Mouse (Mus musculus): ENCODE measurements around the gene Kras.

Kras gene

GRCm38 (mm10) chr6:145249291-145250184 lies 501 bp downstream of the Kras start:
- DNase-seq (ENCODE audit: low read depth, low spot score): peak; percentile 44

DNA sequence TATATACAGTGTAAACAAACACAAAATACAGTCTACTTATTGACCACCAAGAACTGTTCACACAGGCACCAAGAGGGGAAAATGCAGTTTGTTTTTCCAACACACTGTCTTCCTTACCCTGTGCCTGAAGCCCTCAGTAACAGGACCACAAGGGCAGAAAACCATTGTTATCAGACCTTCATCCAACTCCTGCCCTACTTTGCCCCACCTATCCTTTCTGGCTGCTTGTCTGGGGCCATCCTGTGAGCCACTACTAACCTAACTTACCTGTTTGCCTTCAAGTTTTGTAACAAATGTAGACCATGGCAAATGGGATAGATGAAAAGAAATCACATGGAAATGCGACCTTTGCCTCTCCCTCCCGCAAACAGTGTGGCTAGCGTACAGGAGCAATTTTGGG lies 2.2 kb downstream of the Kras start:
- DNase-seq (ENCODE audit: low read depth, low spot score): no peak

DNA sequence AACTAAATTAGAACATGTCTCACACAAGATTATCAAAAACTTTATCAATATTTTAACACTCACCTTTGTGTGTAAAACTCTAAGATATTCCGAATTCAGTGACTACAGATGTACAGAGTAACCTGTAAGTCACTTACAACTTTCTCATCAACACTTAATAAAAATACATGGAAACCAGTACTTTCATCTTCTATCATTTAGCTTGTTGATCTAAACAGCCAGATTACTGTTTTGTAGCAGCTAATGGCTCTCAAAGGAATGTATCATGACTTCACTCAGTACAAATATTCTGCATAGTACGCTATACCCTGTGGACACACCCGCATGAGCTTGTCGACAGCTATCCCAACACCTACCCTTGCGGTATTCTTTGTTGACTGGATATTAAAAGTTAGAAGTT lies 3.2 kb downstream of the Kras start:
- no peak for DNase-seq (ENCODE audit: low read depth, low spot score)

GRCm38 (mm10) chr6:145242521-145242920 lies 7.5 kb downstream of the Kras start:
- DNase-seq (ENCODE audit: low read depth, low spot score): no peak

GRCm38 (mm10) chr6:145240285-145240684 lies 9.8 kb downstream of the Kras start:
- no peak for DNase-seq (ENCODE audit: low read depth, low spot score)

DNA sequence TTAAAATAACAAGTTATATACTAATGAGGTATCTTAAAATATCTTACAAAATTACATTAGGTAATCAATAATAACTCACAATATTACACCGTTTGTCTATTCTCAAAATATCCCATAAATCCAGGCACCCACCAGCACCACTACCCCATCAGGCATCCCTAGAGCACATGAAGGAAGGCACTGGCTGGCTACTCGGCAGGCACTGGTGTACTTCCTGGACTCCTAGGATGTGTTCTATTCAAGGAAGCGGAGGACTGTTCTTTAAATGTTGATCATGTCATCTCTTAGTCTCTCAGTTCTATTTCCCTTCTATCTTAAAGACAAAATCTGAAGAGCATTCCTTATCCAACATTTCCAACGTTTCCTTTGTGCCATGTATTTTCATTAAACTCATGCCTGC lies 12.9 kb downstream of the Kras start:
- DNase-seq (ENCODE audit: low read depth, low spot score): no peak

GRCm38 (mm10) chr6:145235367-145235766 lies 14.7 kb downstream of the Kras start:
- no peak for DNase-seq (ENCODE audit: low read depth, low spot score)

- DNase-seq (ENCODE audit: low read depth, low spot score): no peak
Observed at GRCm38 (mm10) chr6:145234391-145234790, 15.6 kb downstream of the Kras start.

DNA sequence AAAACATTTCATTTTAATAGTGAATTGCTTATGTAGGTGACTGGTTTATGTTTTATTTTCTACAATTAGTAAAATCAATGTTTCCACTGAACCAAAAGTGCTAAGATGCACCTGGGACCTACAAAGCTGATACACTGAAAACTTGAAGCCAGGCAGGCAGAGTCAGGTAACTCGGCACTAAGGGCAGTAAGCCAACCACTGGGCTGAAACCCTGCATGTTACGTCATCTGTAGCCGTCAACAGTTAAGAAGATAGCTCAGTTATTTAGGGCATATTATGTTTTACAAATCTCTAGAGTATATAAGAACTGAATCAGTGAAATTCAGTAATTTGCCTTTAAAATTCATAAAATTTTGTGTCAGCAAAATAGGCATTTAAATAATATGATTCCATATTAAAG lies 23.7 kb downstream of the Kras start:
- DNase-seq (ENCODE audit: low read depth, low spot score): no peak

DNA sequence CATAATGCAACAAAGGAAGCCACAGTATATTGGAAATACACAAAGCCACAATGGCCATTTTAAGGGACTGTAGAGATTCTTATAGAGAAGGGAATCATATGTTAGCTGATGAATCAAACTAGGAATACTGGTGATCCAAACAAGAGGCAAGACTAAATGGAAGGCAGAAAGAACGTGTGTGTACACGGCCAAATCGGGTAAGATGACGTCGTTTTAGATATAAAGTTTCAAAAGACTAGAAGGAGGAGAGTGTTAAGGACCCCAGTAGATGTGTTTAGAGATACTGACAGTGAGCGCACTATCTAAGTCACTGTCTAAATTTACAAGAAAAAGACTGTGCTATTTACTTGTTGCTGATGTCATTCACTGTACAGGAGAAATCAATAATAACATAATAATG lies 25.8 kb downstream of the Kras start:
- DNase-seq (ENCODE audit: low read depth, low spot score): no peak

DNA sequence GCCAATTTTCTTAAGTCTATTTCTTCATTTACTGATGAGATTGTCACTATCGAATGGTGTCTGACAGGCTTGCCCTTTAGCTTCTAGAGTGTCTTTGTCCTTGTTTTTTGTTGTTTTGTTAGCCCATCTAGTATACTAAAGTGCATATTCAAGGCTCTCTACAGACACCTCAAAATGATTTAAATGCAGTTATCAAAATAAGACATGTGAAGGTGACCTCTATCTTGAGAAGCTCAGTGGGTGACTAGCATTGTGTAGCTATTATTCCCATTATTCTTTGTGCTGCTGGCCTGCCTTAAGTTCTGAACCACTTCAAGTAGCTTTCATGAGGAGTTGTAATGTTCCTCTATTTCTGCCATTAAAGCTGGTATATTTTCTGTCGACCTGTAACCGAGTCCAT lies 34.2 kb downstream of the Kras start:
- DNase-seq (ENCODE audit: low read depth, low spot score): no peak

- DNase-seq (ENCODE audit: low read depth, low spot score): no peak
Observed at GRCm38 (mm10) chr6:145213916-145214315, 36.1 kb downstream of the Kras start.

DNA sequence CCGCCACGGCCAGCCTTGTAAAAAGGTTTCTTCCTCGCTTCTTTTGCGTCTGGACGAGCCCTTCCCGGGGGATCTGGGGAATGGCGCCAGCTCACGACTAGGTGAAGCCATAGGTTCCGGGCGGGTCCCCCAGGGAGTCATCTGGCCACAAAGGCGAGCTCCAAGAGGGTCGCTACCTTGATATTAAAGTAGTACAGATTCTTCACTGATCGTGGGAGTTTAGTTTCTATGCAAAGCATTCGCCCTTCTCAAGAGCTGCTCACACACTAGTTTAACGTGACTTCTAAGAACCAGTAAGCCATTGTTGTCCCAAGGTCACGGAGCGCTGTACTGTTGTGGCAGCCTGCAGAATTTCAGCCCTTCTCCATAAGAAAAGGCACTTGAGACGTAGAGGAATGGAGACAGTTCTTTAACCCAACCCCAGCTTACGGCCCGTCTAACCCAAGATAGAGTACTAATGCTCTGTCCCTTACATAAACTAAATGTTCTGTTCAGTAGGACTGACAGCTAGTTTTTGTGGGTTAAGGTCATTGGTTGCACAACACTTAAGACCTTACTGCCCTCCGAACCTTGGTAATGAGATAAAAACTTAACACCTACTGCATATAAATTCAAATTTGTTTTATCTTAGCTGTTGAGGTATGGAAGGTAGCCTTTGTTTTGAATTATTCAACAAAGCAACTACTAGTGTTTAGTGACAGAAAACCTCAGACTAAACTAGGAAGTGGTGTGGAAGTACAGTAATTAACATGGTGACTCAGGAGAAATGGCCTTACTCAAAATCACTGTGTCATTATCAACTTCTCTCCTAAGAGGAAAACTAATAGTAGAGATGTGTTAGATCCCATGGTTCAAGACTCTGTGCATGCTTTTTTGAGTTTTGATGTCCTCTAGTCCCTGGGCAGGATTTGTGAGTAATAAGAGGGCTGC lies 38.4 kb downstream of the Kras start:
- peak; percentile 25 for DNase-seq (ENCODE audit: low read depth, low spot score)

DNA sequence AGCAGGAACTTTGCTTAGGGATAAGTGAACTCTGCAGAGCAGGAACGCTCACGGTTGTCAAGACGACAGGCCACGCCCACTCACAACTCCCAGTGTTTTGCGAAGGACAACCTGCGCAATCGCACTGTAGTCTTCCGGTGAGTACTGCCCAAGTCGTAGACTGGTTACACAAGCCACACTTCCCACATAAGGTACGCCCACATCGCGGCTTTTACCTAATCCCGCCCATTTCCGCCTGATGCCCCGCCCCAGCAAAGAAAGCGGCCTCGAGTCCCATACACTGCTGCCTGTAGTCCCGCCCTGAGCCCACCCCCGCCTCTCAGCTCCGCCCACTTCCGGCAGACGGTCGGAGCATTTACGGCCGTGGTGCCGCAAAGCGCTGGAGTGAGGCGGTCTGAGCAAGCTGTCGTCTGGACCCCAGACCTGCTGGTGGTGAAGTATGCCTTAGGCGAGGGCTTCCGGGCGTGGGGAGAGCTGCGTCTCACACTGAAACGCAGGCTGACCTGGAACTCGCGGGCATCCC lies 39.2 kb downstream of the Kras start, which contains the start of the genes Casc1 and Etfrf1:
Gene Casc1, minus strand, starts transcription at position 190 of the 523 bp plus-strand sequence.
Gene Etfrf1, plus strand, starts transcription at position 319 of the 523 bp plus-strand sequence.
- peak; percentile 98 for DNase-seq (ENCODE audit: low read depth, low spot score)

DNA sequence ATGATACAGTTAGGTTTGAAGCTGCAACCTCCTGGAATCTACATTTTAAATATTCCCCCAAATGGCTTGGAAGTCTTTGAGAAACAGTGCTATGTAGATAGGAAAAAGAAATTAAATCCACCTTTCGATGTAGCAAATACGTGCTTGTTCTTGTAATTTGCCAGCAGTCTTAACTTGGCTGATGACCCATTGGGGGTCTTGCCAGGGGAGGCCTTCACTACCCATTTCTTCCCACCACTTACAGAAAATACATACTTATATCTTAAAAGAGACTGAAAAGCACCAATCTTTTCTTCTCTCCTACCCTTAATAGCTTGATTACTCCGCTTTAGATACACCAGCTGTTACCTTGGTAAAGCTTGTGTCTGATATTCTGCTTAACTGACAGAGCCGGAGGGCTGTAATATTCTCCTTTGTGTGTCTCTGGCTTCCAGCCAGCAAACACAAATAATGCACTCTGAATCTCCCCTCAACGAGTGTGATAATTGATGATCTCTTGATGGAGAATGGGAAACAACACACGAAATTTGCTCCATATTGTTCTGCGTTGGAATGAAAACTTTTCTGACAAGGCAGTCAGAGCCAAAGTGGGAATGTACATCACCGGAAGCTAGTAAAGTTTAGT lies 39.9 kb downstream of the Kras start:
- peak; percentile 3 for DNase-seq (ENCODE audit: low read depth, low spot score)

GRCm38 (mm10) chr6:145205142-145205541 lies 44.9 kb downstream of the Kras start:
- DNase-seq (ENCODE audit: low read depth, low spot score): no peak

DNA sequence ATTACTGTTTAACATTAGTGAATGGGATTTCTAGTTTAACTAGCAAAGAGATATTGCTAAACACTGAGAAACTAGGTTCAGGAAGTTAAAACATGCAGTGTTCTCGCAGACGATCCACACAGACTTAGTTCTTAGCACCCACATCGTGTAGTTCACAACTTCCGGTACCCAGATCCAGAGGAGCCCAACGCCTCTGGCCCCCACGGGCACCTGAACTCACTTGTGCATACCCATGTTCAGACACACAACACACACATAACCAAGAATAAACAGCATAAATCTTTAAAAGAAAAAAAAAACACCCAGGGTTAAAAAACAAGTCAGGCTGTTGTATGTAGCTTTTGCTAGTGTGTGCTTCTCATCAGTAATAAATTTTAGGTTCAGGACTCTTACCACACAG lies 45.6 kb downstream of the Kras start:
- no peak for DNase-seq (ENCODE audit: low read depth, low spot score)

DNA sequence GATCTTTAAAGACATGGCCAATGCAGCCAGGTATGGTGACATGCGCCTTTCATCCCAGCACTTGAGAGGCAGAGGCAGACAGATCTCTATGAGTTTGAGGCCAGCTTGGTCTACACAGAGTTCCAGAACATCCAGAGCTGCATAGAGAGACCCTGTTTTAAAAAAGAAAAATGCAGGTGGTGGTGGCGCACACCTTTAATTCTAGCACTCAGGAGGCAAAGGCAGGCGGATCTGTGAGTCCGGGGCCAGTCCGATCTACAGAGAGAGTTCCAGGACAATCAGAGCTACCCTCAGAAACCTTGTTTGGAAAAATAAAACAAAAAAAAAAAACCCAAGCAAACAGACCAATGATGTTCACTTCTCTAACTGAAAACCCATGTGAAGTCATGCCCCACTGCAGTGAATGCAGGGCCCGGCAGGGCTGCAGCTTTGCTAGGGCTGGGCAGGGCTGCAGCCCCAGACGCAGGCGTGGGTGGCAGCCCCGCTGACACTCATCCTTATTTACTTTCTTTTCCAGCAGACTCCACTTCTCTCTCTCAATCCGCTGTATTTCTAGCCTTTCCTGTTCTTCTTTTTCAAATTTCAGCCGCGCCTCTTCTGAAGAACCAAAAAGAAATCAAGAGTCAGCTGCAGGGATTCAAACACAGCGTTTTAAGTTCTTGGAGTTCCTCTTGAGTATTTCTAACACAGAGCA lies 47.5 kb downstream of the Kras start:
- no peak for DNase-seq (ENCODE audit: low read depth, low spot score)

- DNase-seq (ENCODE audit: low read depth, low spot score): no peak
Observed at GRCm38 (mm10) chr6:145197949-145198686, 51.9 kb downstream of the Kras start.

DNA sequence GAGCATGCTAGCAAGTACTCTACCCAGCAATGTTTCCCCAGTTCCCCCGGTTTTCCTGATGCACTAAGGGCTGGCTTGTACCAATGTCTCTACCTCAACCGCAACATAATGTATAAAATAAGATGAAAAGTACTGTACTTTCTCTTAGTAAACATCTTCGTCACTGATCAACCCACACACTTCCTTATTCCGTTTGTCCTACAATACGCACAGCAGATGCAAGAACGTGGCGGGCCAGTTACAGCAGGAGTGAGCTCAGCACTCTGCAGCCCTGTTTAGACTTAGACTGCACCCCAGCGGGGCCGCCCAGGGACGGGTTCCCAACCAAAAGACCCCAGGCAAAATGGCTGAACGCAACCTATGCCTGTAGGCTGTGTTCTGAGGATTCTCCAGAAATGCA lies 56.6 kb downstream of the Kras start:
- DNase-seq (ENCODE audit: low read depth, low spot score): no peak

Data from c-Kit-negative CD71-positive TER-119-positive erythroid progenitor cells, embryonic 14.5 days (primary cell).